Mouse (Mus musculus): ENCODE measurements around the gene Arfgap2.
"Not testable (repeated sequence)": the region's sequence is repeated elsewhere in the genome, so short reads cannot be mapped to it uniquely, and the experiment has no call there.

Arfgap2 gene

GRCm38 (mm10) chr2:91264711-91265681 lies at the start of gene Arfgap2:
Arfgap2 (plus strand) TSS chr2:91264974.
- peak; percentile 99 for DNase-seq

- DNase-seq, result no peak
Measured at GRCm38 (mm10) chr2:91217032-91217431, 47.7 kb upstream of the Arfgap2 start.

- DNase-seq, result no peak
Measured at GRCm38 (mm10) chr2:91220501-91220900, 44.3 kb upstream of the Arfgap2 start.

- DNase-seq, result no peak
Measured at GRCm38 (mm10) chr2:91223614-91224013, 41.2 kb upstream of the Arfgap2 start.

GRCm38 (mm10) chr2:91229735-91230134 lies 35.0 kb upstream of the Arfgap2 start:
- DNase-seq, result no peak

GRCm38 (mm10) chr2:91236601-91237510 lies 27.9 kb upstream of the Arfgap2 start, which contains the start of gene Ddb2:
Ddb2 (minus strand) TSS chr2:91236982.
- DNase-seq, result peak; percentile 98

- DNase-seq, result not testable (repeated sequence)
Measured at GRCm38 (mm10) chr2:91237511-91238080, 27.2 kb upstream of the Arfgap2 start.

- DNase-seq, result no peak
Measured at GRCm38 (mm10) chr2:91242547-91242946, 22.2 kb upstream of the Arfgap2 start.

- DNase-seq, result no peak
Measured at GRCm38 (mm10) chr2:91243416-91243815, 21.4 kb upstream of the Arfgap2 start.

GRCm38 (mm10) chr2:91244557-91245228 lies 20.1 kb upstream of the Arfgap2 start:
- no peak for DNase-seq

- DNase-seq, result no peak
Measured at GRCm38 (mm10) chr2:91248366-91248765, 16.4 kb upstream of the Arfgap2 start.

GRCm38 (mm10) chr2:91252001-91252400 lies 12.8 kb upstream of the Arfgap2 start:
- DNase-seq, result no peak

GRCm38 (mm10) chr2:91252512-91252911 lies 12.3 kb upstream of the Arfgap2 start:
- no peak for DNase-seq

GRCm38 (mm10) chr2:91254725-91255380 lies 9.9 kb upstream of the Arfgap2 start:
- no peak for DNase-seq

GRCm38 (mm10) chr2:91255661-91256150 lies 9.1 kb upstream of the Arfgap2 start, which contains the start of gene Pacsin3:
Pacsin3 (plus strand) TSS chr2:91255954.
- DNase-seq, result peak; percentile 49

GRCm38 (mm10) chr2:91256256-91257125 lies 8.3 kb upstream of the Arfgap2 start:
- DNase-seq, result peak; percentile 81

- DNase-seq, result peak; percentile 80
Measured at GRCm38 (mm10) chr2:91257126-91257980, 7.4 kb upstream of the Arfgap2 start.

- DNase-seq, result no peak
Measured at GRCm38 (mm10) chr2:91258054-91258453, 6.7 kb upstream of the Arfgap2 start.

- no peak for DNase-seq
Measured at GRCm38 (mm10) chr2:91258830-91259229, 5.9 kb upstream of the Arfgap2 start.
